Mouse (Mus musculus) common myeloid progenitor, adult 5-6 weeks (primary cell): Measurements from ENCODE around the gene Lingo1. TPM values are rescaled to one million over a fixed set of nuclear protein-coding genes. Genes with fewer than 3 reads are reported as not detected.

Experiments used
- ATAC-seq: replicated peaks from 2 replicates; pipeline ENCODE4 v1.8.0; 2016; ENCODE audit warnings: low read depth, mild to moderate bottlenecking, moderate TSS enrichment, inconsistent platforms; ENCODE audit not compliant: poor library complexity, severe bottlenecking
- total RNA-seq: library from RNA; stranded (forward); fragments of 200-1000, 187-1606 nt; gene quantifications from 2 replicates; pipeline ENCODE4 v1.2.3, GENCODE M21; 2017

Gene Lingo1
- total RNA-seq: not detected in 2 replicates

- ATAC-seq: no peak
These were observed at the start of gene Lingo1 for GRCm38 (mm10) chr9:56795721-56796655. Gene Lingo1 (minus strand): TSS chr9:56796468.

- ATAC-seq: no peak
These were observed 48.4 kb upstream of the Lingo1 start for GRCm38 (mm10) chr9:56844644-56845043.

GRCm38 (mm10) chr9:56843679-56844188 is 47.5 kb upstream of the Lingo1 start:
- peak; percentile 82 for ATAC-seq

- no peak for ATAC-seq
These were observed 46.0 kb upstream of the Lingo1 start for GRCm38 (mm10) chr9:56842303-56842719.

GRCm38 (mm10) chr9:56841864-56842263 is 45.6 kb upstream of the Lingo1 start:
- ATAC-seq: no peak

GRCm38 (mm10) chr9:56840721-56841120 is 44.5 kb upstream of the Lingo1 start:
- ATAC-seq: no peak

GRCm38 (mm10) chr9:56835152-56835551 is 38.9 kb upstream of the Lingo1 start:
- ATAC-seq: no peak

GRCm38 (mm10) chr9:56832900-56833299 is 36.6 kb upstream of the Lingo1 start:
- no peak for ATAC-seq

- ATAC-seq: no peak
These were observed 35.6 kb upstream of the Lingo1 start for GRCm38 (mm10) chr9:56831904-56832303.

GRCm38 (mm10) chr9:56830162-56830561 is 33.9 kb upstream of the Lingo1 start:
- ATAC-seq: no peak

- ATAC-seq: no peak
These were observed 32.6 kb upstream of the Lingo1 start for GRCm38 (mm10) chr9:56828841-56829240.

GRCm38 (mm10) chr9:56828146-56828545 is 31.9 kb upstream of the Lingo1 start:
- no peak for ATAC-seq

- no peak for ATAC-seq
These were observed 29.4 kb upstream of the Lingo1 start for GRCm38 (mm10) chr9:56825476-56826213.

- ATAC-seq: no peak
These were observed 28.6 kb upstream of the Lingo1 start for GRCm38 (mm10) chr9:56824900-56825299.

GRCm38 (mm10) chr9:56810916-56811315 is 14.6 kb upstream of the Lingo1 start:
- no peak for ATAC-seq

GRCm38 (mm10) chr9:56807990-56808389 is 11.7 kb upstream of the Lingo1 start:
- ATAC-seq: no peak

GRCm38 (mm10) chr9:56803146-56803545 is 6.9 kb upstream of the Lingo1 start:
- ATAC-seq: no peak

GRCm38 (mm10) chr9:56797876-56798275 is 1.6 kb upstream of the Lingo1 start:
- no peak for ATAC-seq

- no peak for ATAC-seq
These were observed 426 bp upstream of the Lingo1 start for GRCm38 (mm10) chr9:56796656-56797131.

GRCm38 (mm10) chr9:56791696-56792261 is 4.5 kb downstream of the Lingo1 start:
- ATAC-seq: no peak
